Mouse (Mus musculus): Measurements from ENCODE around the gene Catsper2. TPM values are rescaled to one million over a fixed set of nuclear protein-coding genes. Genes with fewer than 3 reads are reported as not detected.
A peak's percentile ranks its signal among the peaks of the same experiment; 100 is the strongest.

The Catsper2 gene
- polyA plus RNA-seq, 1 experiment from 2014 or later = 2.2 TPM

GRCm38 (mm10) chr2:121448739-121449535, 35.3 kb upstream of the Catsper2 start, which contains the start of gene Serf2:
Serf2 (plus strand) TSS chr2:121449195.
- DNase-seq (ENCODE audit: low read depth, low spot score) = peak; percentile 85
- peak; percentile 94 for ATAC-seq
- in situ Hi-C loops (cut with MboI; ENCODE audit: low pct_unique_long_range_greater_than_20kb) = no loop called here

GRCm38 (mm10) chr2:121448136-121448535, 34.5 kb upstream of the Catsper2 start:
- POLR2A ChIA-PET = interaction anchor here (1.0 kb wide), 1 partner anchor 9 kb away, joined by 4 read pairs; no protein-coding TSS in a partner anchor
- CTCF ChIA-PET = interaction anchor here (1.7 kb wide), 1 partner anchor 10 kb away, joined by 9 read pairs; no protein-coding TSS in a partner anchor
- H3K27me3 ChIP-seq = no peaks in the 10 kb centered on the region
- in situ Hi-C loops (cut with MboI; ENCODE audit: low pct_unique_long_range_greater_than_20kb) = no loop called here
- DNase-seq (ENCODE audit: low read depth, low spot score) = no peak
- ATAC-seq = no peak
- no peak for TF ChIP-seq CTCF (IDR thresholded peaks at IDR 0.05)

More at GRCm38 (mm10) chr2:121448739-121449535, 35.3 kb upstream of the Catsper2 start, which contains the start of gene Serf2:
- ChIA-PET POLR2A (interaction anchor here (0.6 to 1.5 kb wide), 3 partner anchors 10 to 115 kb away, joined by 3 to 4 read pairs (median 4); no protein-coding TSS in a partner anchor), CTCF (interaction anchor here (1.3 to 1.7 kb wide), 2 partner anchors 11 to 39 kb away, joined by 3 to 9 read pairs; no protein-coding TSS in a partner anchor)
- no peak for TF ChIP-seq CTCF (IDR thresholded peaks at IDR 0.05)
- H3K27me3 ChIP-seq = no peaks in the 10 kb centered on the region

- no peak for TF ChIP-seq CTCF (IDR thresholded peaks at IDR 0.05)
- POLR2A ChIA-PET = no interaction called here
- H3K27me3 ChIP-seq = no peaks in the 10 kb centered on the region
- DNase-seq (ENCODE audit: low read depth, low spot score) (no peak), ATAC-seq (no peak)
- CTCF ChIA-PET = no interaction called here
- in situ Hi-C loops (cut with MboI; ENCODE audit: low pct_unique_long_range_greater_than_20kb) = no loop called here
Measured at GRCm38 (mm10) chr2:121447006-121447405, 33.4 kb upstream of the Catsper2 start.

GRCm38 (mm10) chr2:121446506-121446905, 32.9 kb upstream of the Catsper2 start:
- ChIA-PET CTCF (no interaction called here), POLR2A (interaction anchor here (1.1 kb wide), 1 partner anchor 10 kb away, joined by 4 read pairs; the partner anchor contains the start of gene Serinc4)
- TF ChIP-seq CTCF (IDR thresholded peaks at IDR 0.05) = no peak
- in situ Hi-C loops (cut with MboI; ENCODE audit: low pct_unique_long_range_greater_than_20kb) = no loop called here
- no peaks in the 10 kb centered on the region for H3K27me3 ChIP-seq
- no peak for DNase-seq (ENCODE audit: low read depth, low spot score)
- ATAC-seq = no peak

- ChIA-PET CTCF (interaction anchor here (1.1 kb wide), 1 partner anchor 16 kb away, joined by 4 read pairs; no protein-coding TSS in a partner anchor), POLR2A (interaction anchor here (1.1 kb wide), 1 partner anchor 11 kb away, joined by 4 read pairs; the partner anchor contains the start of gene Serinc4)
- no peaks in the 10 kb centered on the region for H3K27me3 ChIP-seq
- DNase-seq (ENCODE audit: low read depth, low spot score) (no peak), ATAC-seq (no peak)
- no peak for TF ChIP-seq CTCF (IDR thresholded peaks at IDR 0.05)
- in situ Hi-C loops (cut with MboI; ENCODE audit: low pct_unique_long_range_greater_than_20kb) = no loop called here
Measured at GRCm38 (mm10) chr2:121445117-121445516, 31.5 kb upstream of the Catsper2 start.

- no peaks in the 10 kb centered on the region for H3K27me3 ChIP-seq
- in situ Hi-C loops (cut with MboI; ENCODE audit: low pct_unique_long_range_greater_than_20kb) = no loop called here
- POLR2A ChIA-PET = interaction anchor here (0.6 kb wide), 1 partner anchor 9 kb away, joined by 4 read pairs; no protein-coding TSS in a partner anchor
- no peak for TF ChIP-seq CTCF (IDR thresholded peaks at IDR 0.05)
- DNase-seq (ENCODE audit: low read depth, low spot score) (no peak), ATAC-seq (no peak)
- CTCF ChIA-PET = interaction anchor here (1.1 kb wide), 1 partner anchor 15 kb away, joined by 4 read pairs; no protein-coding TSS in a partner anchor
Measured at GRCm38 (mm10) chr2:121444178-121444577, 30.6 kb upstream of the Catsper2 start, which contains the start of gene Ell3. Ell3 (minus strand) TSS chr2:121444278.

GRCm38 (mm10) chr2:121443068-121443349, 29.4 kb upstream of the Catsper2 start:
- H3K27me3 ChIP-seq = no peaks in the 10 kb centered on the region
- CTCF ChIA-PET = no interaction called here
- POLR2A ChIA-PET = no interaction called here
- DNase-seq (ENCODE audit: low read depth, low spot score) (no peak), ATAC-seq (no peak)
- no peak for TF ChIP-seq CTCF (IDR thresholded peaks at IDR 0.05)
- in situ Hi-C loops (cut with MboI; ENCODE audit: low pct_unique_long_range_greater_than_20kb) = no loop called here

GRCm38 (mm10) chr2:121442259-121443067, 28.9 kb upstream of the Catsper2 start:
- in situ Hi-C loops (cut with MboI; ENCODE audit: low pct_unique_long_range_greater_than_20kb) = no loop called here
- no peaks in the 10 kb centered on the region for H3K27me3 ChIP-seq
- ATAC-seq (no peak), DNase-seq (ENCODE audit: low read depth, low spot score) (no peak)
- no peak for TF ChIP-seq CTCF (IDR thresholded peaks at IDR 0.05)
- CTCF ChIA-PET = interaction anchor here (1.6 kb wide), 1 partner anchor 10 kb away, joined by 5 read pairs; no protein-coding TSS in a partner anchor
- POLR2A ChIA-PET = no interaction called here

GRCm38 (mm10) chr2:121441800-121442199, 28.2 kb upstream of the Catsper2 start:
- no peaks in the 10 kb centered on the region for H3K27me3 ChIP-seq
- DNase-seq (ENCODE audit: low read depth, low spot score) = no peak
- CTCF ChIA-PET = interaction anchor here (1.0 to 1.6 kb wide), 2 partner anchors 9 to 10 kb away, joined by 3 to 5 read pairs; no protein-coding TSS in a partner anchor
- POLR2A ChIA-PET = no interaction called here
- no peak for ATAC-seq
- in situ Hi-C loops (cut with MboI; ENCODE audit: low pct_unique_long_range_greater_than_20kb) = no loop called here
- no peak for TF ChIP-seq CTCF (IDR thresholded peaks at IDR 0.05)

- ChIA-PET POLR2A (no interaction called here), CTCF (interaction anchor here (1.0 to 1.6 kb wide), 2 partner anchors 9 kb away, joined by 3 to 5 read pairs; no protein-coding TSS in a partner anchor)
- DNase-seq (ENCODE audit: low read depth, low spot score) (no peak), ATAC-seq (no peak)
- in situ Hi-C loops (cut with MboI; ENCODE audit: low pct_unique_long_range_greater_than_20kb) = no loop called here
- H3K27me3 ChIP-seq = no peaks in the 10 kb centered on the region
- TF ChIP-seq CTCF (IDR thresholded peaks at IDR 0.05) = no peak
Measured at GRCm38 (mm10) chr2:121440834-121441605, 27.4 kb upstream of the Catsper2 start.

Data from Patski (cell line).